Mouse (Mus musculus): ENCODE results near the gene Mcm9.

DNA sequence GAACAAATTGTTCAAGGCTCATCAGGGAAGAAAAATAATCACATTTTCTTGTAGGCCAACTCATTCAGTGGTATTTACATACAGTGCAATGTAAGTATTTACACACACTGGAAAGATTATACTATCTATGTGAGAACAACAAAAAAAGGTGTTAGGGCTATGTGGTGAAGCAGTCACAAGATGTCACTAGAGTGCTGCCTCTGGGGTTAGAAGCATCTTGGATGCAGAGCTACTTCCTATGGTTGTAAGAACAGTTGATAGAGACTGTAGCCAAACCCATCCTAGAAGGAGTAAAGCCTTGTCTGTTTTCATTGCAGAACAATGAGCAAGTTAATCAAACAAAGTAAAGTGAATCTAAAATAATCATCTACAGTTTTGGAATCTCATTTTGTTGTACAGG, 11.3 kb upstream of the Mcm9 start:
- TF ChIP-seq CTCF (IDR thresholded peaks at IDR 0.05; ENCODE audit: low read depth) (peak; percentile 93), EP300 (IDR thresholded peaks at IDR 0.05; ENCODE audit: low read depth) (no peak)

All from heart, postnatal 0 days (tissue).